Mouse (Mus musculus) limb, embryonic 13.5 days (tissue): ENCODE data around the gene Gm49387. TPM values are rescaled to one million over a fixed set of nuclear protein-coding genes. Genes with fewer than 3 reads are reported as not detected.

Experiments
- ATAC-seq: fragments of 200-750 bp; cut with Nextera tagmentation; 2 replicates; pipeline ENCODE4 v1.8.0; 2017; ENCODE audit warnings: low read depth, moderate number of reproducible peaks, moderate TSS enrichment; ENCODE audit not compliant: low FRiP score
- H3K27ac ChIP-seq: fragments of 300-500 bp; sonication (generic); 2 replicates; pipeline ENCODE4 v1.5.1; 2015; ENCODE audit warnings: inconsistent platforms, mild to moderate bottlenecking, moderate library complexity
- H3K27me3 ChIP-seq: fragments of 300-500 bp; sonication (generic); 2 replicates; pipeline ENCODE4 v1.6.1; 2015; ENCODE audit warnings: mild to moderate bottlenecking, inconsistent platforms
- H3K36me3 ChIP-seq: fragments of 300-500 bp; sonication (generic); 2 replicates; pipeline ENCODE4 v1.6.1; 2015; ENCODE audit warnings: inconsistent platforms, mild to moderate bottlenecking, moderate library complexity
- H3K4me1 ChIP-seq: fragments of 300-500 bp; sonication (generic); 2 replicates; pipeline ENCODE4 v1.6.1; 2015; ENCODE audit warnings: inconsistent platforms
- H3K4me2 ChIP-seq: fragments of 300-500 bp; sonication (generic); replicated peaks from 2 replicates; pipeline ENCODE4 v1.6.1; 2015; ENCODE audit warnings: inconsistent platforms, mild to moderate bottlenecking, moderate library complexity
- H3K4me3 ChIP-seq: fragments of 300-500 bp; sonication (generic); 2 replicates; pipeline ENCODE4 v1.5.1; 2015; ENCODE audit warnings: moderate library complexity, mild to moderate bottlenecking, inconsistent platforms
- H3K9ac ChIP-seq: fragments of 300-500 bp; sonication (generic); 2 replicates; pipeline ENCODE4 v1.6.1; 2015; ENCODE audit warnings: mild to moderate bottlenecking, inconsistent platforms
- H3K9me3 ChIP-seq: fragments of 300-500 bp; sonication (generic); 2 replicates; pipeline ENCODE4 v1.6.1; 2016; ENCODE audit warnings: inconsistent platforms
- WGBS: fragments of 180-500 bp; shearing (Covaris S2); methylation state at CpG from one replicate; pipeline ENCODE4 v1.1.7; 2015; 5-methylcytosine and 5-hydroxymethylcytosine counted together
- polyA plus RNA-seq: library from polyadenylated mRNA; unstranded; fragments of >200 nt; fragmentation: Nextera tagmentation; extraction: Ambion mirVana; gene quantifications from 2 replicates; pipeline ENCODE4 v1.2.1, GENCODE M21; 2015

Gm49387 gene
- 0.47 and 1.6 TPM in 2 replicates for polyA plus RNA-seq

DNA sequence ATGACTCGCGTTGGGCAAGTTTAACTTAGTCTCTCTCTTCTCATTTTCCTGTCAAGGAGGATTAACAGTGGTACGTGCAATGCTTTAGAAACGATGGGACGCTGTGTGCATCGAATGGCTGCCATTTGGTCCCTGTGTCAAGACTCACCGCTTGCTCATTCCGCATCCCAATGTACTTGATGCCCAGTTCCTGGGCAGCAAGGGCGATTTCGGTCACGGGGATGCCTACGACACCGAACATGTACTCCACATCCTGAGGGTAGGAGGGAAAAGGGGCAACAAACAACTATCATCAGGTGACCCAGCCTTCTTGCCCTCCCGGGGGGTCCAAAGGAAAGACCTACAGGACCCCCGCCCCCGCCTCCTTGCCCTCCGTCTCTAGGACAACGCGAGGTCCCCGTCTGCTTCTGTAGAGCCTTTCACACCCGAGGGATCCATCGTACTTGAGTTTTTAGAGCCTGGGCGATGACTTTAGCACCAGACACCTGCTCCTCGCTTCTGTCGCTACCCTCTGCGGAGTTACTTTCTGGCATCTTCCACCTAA lies at the start of gene Gm49387:
Gm49387 (minus strand) TSS at position 533 of the 544 bp plus-strand sequence.
- peak; percentile 17; the same call in 1 of the 2 replicates for ATAC-seq
- Histone ChIP-seq H3K9ac (peak within 1 kb of the TSS; percentile 81), H3K9me3 (no peaks in the 10 kb centered on the region), H3K4me3 (peak within 1 kb of the TSS; percentile 51), H3K4me1 (peaks cover 14% of the 10 kb centered on the region), H3K27me3 (no peaks in the 10 kb centered on the region), H3K27ac (peak within 1 kb of the TSS; percentile 81), H3K36me3 (no peaks in the 10 kb centered on the region), H3K4me2 (peak within 1 kb of the TSS; percentile 92)
- WGBS: 3% methylated on average over 26 of the region's 26 CpGs

- ATAC-seq: no peak
- no peak overlapping the region for H3K9ac ChIP-seq
These were observed 45.6 kb upstream of the Gm49387 start for GRCm38 (mm10) chr14:31686231-31686630.

GRCm38 (mm10) chr14:31685680-31686079 lies 45.0 kb upstream of the Gm49387 start:
- no peak overlapping the region for H3K4me2 ChIP-seq
- no peak overlapping the region for H3K4me3 ChIP-seq
- no peak overlapping the region for H3K27ac ChIP-seq
- peaks cover 6% of the 10 kb centered on the region; the same call in 1 of the 2 replicates for H3K4me1 ChIP-seq
- no peaks in the 10 kb centered on the region for H3K27me3 ChIP-seq
- H3K9me3 ChIP-seq: no peaks in the 10 kb centered on the region
- WGBS: 85% methylated on average over 10 of the region's 10 CpGs
- ATAC-seq: no peak
- H3K9ac ChIP-seq: no peak overlapping the region
- no peaks in the 10 kb centered on the region for H3K36me3 ChIP-seq

More at GRCm38 (mm10) chr14:31686231-31686630, 45.6 kb upstream of the Gm49387 start:
- H3K4me1 ChIP-seq: peaks cover 6% of the 10 kb centered on the region; the same call in 1 of the 2 replicates
- no peak overlapping the region for H3K4me3 ChIP-seq
- no peak overlapping the region for H3K27ac ChIP-seq
- no peak overlapping the region for H3K4me2 ChIP-seq
- H3K36me3 ChIP-seq: no peaks in the 10 kb centered on the region
- H3K9me3 ChIP-seq: no peaks in the 10 kb centered on the region
- no peaks in the 10 kb centered on the region for H3K27me3 ChIP-seq
- 89% methylated on average over 1 of the region's 1 CpGs for WGBS

DNA sequence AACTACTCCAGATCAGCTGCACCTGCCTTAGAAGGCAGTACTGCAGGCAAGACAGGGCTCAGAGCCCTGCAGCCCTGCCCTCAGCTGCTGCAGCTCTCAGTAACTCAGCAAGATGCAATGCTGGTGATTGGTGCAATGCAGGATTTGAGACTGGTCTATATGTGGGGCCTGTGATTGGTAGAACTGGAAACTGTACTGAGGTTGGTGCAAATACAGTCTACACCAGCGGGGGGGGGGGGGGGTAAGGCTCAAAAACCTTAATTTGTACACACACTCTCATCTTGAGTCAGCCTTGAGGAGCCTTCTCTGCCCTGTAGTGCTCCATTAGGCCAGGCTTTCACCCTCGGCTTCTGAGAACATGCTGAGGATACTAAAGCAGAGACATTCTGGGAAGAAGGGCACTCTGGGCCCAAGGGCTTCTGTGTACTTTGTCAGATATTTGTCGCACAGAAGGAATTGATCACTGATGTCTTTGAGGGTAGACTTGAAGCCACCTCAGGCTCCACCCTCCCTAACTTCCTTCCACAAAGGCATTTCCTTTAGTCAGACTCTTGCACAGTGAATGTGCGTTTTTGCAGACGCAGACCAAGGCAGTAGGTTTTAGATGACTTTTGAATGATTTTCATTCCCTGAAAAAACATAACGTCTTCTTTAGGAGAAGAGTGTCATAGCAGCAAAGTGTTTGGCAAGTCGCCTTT lies 43.8 kb upstream of the Gm49387 start:
- H3K27me3 ChIP-seq: no peaks in the 10 kb centered on the region
- no peak overlapping the region for H3K9ac ChIP-seq
- 63% methylated on average over 7 of the region's 7 CpGs for WGBS
- peaks cover 6% of the 10 kb centered on the region; the same call in 1 of the 2 replicates for H3K4me1 ChIP-seq
- no peak overlapping the region for H3K4me2 ChIP-seq
- no peak overlapping the region for H3K4me3 ChIP-seq
- no peaks in the 10 kb centered on the region for H3K9me3 ChIP-seq
- H3K27ac ChIP-seq: no peak overlapping the region
- no peaks in the 10 kb centered on the region for H3K36me3 ChIP-seq
- ATAC-seq: no peak

DNA sequence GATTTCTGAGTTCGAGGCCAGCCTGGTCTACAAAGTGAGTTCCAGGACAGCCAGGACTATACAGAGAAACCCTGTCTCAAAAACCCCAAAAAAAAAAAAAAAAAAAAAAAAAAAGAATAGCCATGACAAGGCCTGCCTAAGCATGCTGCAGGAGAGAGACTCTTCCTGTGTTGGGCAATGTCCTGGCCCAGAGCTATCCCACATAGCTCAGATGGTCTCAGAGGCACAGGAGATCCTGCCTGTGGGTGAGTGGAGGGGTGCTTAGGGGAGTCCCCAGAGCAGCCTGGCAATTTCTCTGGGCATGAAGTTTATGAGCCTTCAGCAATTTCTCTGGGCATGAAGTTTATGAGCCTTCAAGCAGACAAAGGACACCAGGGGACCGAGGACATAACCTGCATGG lies 42.9 kb upstream of the Gm49387 start:
- Histone ChIP-seq H3K9ac (no peak overlapping the region), H3K36me3 (no peaks in the 10 kb centered on the region), H3K4me2 (no peak overlapping the region), H3K4me3 (no peak overlapping the region), H3K4me1 (peaks cover 6% of the 10 kb centered on the region; the same call in 1 of the 2 replicates), H3K27me3 (no peaks in the 10 kb centered on the region), H3K27ac (no peak overlapping the region), H3K9me3 (no peaks in the 10 kb centered on the region)
- WGBS: 93% methylated on average over 2 of the region's 2 CpGs
- no peak for ATAC-seq

- Histone ChIP-seq H3K4me2 (no peak overlapping the region), H3K27ac (no peak overlapping the region), H3K9ac (no peak overlapping the region), H3K9me3 (no peaks in the 10 kb centered on the region), H3K4me3 (no peak overlapping the region), H3K36me3 (no peaks in the 10 kb centered on the region), H3K4me1 (peaks cover 6% of the 10 kb centered on the region; the same call in 1 of the 2 replicates), H3K27me3 (no peaks in the 10 kb centered on the region)
- ATAC-seq: no peak
- 51% methylated on average over 5 of the region's 5 CpGs for WGBS
These were observed 41.4 kb upstream of the Gm49387 start for GRCm38 (mm10) chr14:31681931-31682555.

GRCm38 (mm10) chr14:31681291-31681690 lies 40.6 kb upstream of the Gm49387 start:
- no peak overlapping the region for H3K27ac ChIP-seq
- no peak for ATAC-seq
- no peaks in the 10 kb centered on the region for H3K27me3 ChIP-seq
- no peaks in the 10 kb centered on the region for H3K36me3 ChIP-seq
- H3K4me2 ChIP-seq: no peak overlapping the region
- H3K4me3 ChIP-seq: no peak overlapping the region
- WGBS: 84% methylated on average over 9 of the region's 9 CpGs
- H3K9ac ChIP-seq: no peak overlapping the region
- peaks cover 6% of the 10 kb centered on the region; the same call in 1 of the 2 replicates for H3K4me1 ChIP-seq
- H3K9me3 ChIP-seq: no peaks in the 10 kb centered on the region

DNA sequence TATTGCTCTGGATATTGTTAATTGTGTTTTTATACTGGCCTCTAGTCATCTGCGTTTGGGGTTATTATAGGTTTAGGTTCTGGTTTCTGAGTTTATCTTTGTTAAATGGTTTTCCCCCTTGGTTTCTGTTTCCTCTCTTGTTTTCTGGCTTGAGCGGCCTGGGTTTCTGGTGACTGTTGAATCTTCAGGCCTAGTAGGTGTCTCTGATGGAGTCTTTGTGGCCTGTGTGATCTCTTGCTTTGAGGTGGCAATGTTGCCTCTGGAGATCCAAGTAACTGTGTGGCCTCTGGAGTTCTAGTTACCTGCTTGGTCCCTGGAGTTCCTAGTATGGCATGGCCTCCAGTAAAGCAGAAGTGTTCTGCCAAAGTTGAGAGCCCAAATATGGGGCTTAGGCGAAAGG lies 40.0 kb upstream of the Gm49387 start:
- Histone ChIP-seq H3K36me3 (no peaks in the 10 kb centered on the region), H3K4me1 (peaks cover 6% of the 10 kb centered on the region; the same call in 1 of the 2 replicates), H3K4me2 (no peak overlapping the region), H3K27ac (no peak overlapping the region), H3K4me3 (no peak overlapping the region), H3K27me3 (no peaks in the 10 kb centered on the region), H3K9me3 (no peaks in the 10 kb centered on the region), H3K9ac (no peak overlapping the region)
- WGBS: 84% methylated on average over 3 of the region's 3 CpGs
- no peak for ATAC-seq

DNA sequence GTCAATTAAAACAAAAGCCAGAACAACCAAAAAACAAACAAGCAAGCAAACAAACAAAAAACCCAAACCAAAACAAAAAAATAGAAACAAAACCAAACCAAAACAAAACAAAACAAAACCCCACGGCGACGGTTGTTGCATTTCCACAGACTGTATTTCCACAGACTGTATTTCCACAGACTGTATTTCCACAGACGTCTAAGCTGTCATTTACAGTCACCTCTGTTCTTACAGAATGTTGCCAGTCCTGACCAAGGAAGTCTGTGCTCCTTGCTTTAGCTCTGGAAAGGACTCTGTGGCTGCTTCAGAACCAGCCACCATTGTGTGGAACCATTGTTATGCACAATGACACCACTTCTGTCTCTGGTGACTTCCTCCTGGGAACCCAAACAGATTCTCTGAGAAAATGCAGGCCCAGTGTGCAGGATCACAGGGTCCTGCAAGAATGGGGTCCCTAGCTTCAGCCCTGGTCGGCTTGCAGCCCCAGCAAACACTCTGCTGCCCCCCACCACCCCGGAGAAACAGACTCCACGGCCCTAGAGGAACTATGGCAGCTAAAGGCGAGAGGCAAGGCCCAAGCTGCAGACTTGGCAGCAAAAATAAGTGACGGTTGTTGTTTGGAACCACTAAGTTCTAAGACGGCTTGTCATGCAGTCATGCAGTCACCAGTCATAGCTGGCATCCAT lies 31.1 kb upstream of the Gm49387 start:
- 71% methylated on average over 10 of the region's 10 CpGs for WGBS
- H3K4me3 ChIP-seq: no peak overlapping the region

DNA sequence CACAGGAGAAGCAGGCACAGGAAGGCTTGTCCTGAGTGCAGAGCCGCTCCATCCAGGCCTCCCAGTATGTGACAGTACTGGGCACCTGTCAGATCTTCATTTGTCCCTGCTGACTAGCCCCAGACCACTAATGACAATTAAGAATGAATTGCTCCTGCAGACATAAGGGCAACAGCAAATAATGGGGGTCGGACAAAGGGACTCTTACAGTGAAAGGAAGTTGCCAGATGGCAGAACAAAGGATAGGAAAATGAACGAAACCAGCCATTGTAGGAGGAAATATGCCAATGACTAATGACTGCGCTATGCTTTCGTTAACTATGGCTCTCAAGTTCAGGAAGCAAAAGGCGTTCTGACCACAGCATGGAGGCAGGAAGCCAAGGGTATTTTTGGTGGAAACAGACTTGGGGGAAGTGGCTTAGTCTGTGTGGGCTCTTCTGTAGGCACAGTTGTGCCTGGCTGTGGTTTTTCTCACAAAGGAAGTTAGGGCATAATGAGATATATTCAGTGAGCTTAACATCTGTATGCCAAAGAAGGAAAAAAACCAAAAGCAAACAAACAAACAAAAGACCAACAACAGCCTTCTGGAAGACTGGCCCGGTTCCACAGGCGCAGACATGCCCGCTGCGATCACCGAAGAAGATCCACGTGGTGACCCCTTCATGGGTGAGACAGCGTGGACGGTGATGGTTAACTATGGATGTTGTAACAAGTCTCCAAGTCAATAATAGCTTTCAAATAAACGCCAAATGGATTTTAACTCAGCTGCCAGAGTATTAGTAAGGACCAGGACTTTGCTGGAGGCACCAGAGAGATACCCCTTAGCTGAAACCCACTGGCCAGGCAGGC lies 29.2 kb upstream of the Gm49387 start:
- Histone ChIP-seq H3K4me1 (peaks cover 61% of the 10 kb centered on the region), H3K4me3 (no peak overlapping the region), H3K9ac (no peak overlapping the region), H3K27me3 (no peaks in the 10 kb centered on the region), H3K9me3 (no peaks in the 10 kb centered on the region), H3K27ac (peak overlapping the region; percentile 65), H3K4me2 (no peak overlapping the region), H3K36me3 (peaks cover 23% of the 10 kb centered on the region)
- 67% methylated on average over 15 of the region's 15 CpGs for WGBS
- ATAC-seq: no peak

More for the DNA sequence above, 31.1 kb upstream of the Gm49387 start:
- H3K9ac ChIP-seq: no peak overlapping the region
- H3K36me3 ChIP-seq: peaks cover 14% of the 10 kb centered on the region
- peak overlapping the region; percentile 61; the same call in 1 of the 2 replicates for H3K27ac ChIP-seq
- no peak overlapping the region for H3K4me2 ChIP-seq
- H3K27me3 ChIP-seq: no peaks in the 10 kb centered on the region
- no peak for ATAC-seq
- no peaks in the 10 kb centered on the region for H3K9me3 ChIP-seq
- H3K4me1 ChIP-seq: peaks cover 45% of the 10 kb centered on the region

DNA sequence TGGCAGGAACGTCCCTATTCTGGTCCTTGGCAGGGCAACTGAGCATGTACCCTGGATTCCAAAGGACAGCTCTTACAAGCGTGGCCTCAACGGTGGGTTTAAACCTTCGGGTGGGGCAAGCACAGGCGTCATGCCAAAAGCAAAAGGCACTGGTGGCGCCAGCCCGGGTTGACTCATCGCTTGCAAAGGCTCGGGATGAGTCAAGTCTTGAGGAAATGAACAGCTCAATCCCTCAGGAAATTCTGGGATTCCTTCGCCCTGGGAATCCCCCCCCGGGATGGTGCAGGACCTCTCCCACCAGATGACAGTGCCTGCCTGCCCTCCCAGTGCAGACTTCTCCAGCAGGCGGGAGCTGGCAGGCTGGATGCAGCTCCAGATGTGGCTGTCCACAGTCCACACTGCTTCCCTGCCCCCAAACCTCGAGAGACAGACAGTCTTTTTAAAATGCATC lies 28.5 kb upstream of the Gm49387 start:
- H3K4me1 ChIP-seq: peaks cover 68% of the 10 kb centered on the region
- H3K36me3 ChIP-seq: peaks cover 23% of the 10 kb centered on the region
- ATAC-seq: no peak
- 67% methylated on average over 13 of the region's 13 CpGs for WGBS
- H3K27me3 ChIP-seq: no peaks in the 10 kb centered on the region
- no peak overlapping the region for H3K4me3 ChIP-seq
- no peaks in the 10 kb centered on the region for H3K9me3 ChIP-seq
- H3K9ac ChIP-seq: no peak overlapping the region
- peak overlapping the region; percentile 65 for H3K27ac ChIP-seq
- H3K4me2 ChIP-seq: no peak overlapping the region
